Mouse (Mus musculus): ENCODE results near the gene Rorb.

DNA sequence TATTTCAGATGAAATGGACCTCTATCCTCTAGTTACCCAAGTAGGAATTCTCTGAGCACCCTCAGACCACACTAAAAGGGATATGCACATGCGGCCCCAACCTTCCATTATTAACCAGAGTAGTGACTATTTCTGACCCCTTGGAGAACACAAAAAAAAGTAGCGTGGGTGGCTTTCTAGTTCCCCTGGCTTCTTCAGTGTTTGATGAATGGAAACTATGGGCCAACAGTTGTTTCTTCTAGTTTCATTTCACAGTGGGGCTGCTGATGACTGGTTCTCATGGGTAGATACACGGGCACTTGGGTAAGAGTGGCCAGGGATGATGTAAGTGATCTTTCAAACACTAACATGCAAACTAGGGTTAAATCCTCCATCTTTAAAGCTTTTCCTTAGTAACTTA lies 165.7 kb downstream of the Rorb start:
- no peak for TF ChIP-seq POLR2A (IDR thresholded peaks at IDR 0.05; ENCODE audit: borderline replicate concordance, extremely low read depth, low read depth, low read length)
- no peak for TF ChIP-seq CTCF (IDR thresholded peaks at IDR 0.05; ENCODE audit: insufficient read depth, low read length)
